Comparison of ENCODE assay signal across 15 mouse cellular contexts in genomic region chr4:9060221-9060620, GRCm38 (mm10).
DNase-seq lines count a peak whose midpoint lies in the region; ATAC-seq and TF ChIP-seq lines count a peak whose summit lies in the region.
"Had no signal": no experiment of that assay in that cellular context is flagged by ENCODE, and none has a peak within 500 bp of the region (broad histone marks: within the 10 kb centered on the region; RNA-seq: fewer than 3 reads in every experiment).

No protein-coding gene starts in this region.

- H3K9me3 ChIP-seq in liver, postnatal 0 days (ENCODE audit: low read length): no peaks in the 10 kb centered on the region
- H3K9me3 ChIP-seq in liver, embryonic 11.5 days (ENCODE audit: control insufficient read depth, low read length): no peaks in the 10 kb centered on the region
- H3K9me3 ChIP-seq in forebrain, embryonic 16.5 days (ENCODE audit: control insufficient read depth, low read length): no peaks in the 10 kb centered on the region
- H3K9me3 ChIP-seq in midbrain, embryonic 15.5 days: no peaks in the 10 kb centered on the region
- H3K9me3 ChIP-seq: G1E; limb, embryonic 10.5 days had no signal

- ATAC-seq in liver, postnatal 0 days: 0 out of 2 replicates have a peak, but pooled peaks have one; percentile 29
- no peak for ATAC-seq in liver, embryonic 11.5 days (replicated peaks; ENCODE audit: low FRiP score)
- peak; percentile 49 for ATAC-seq in forebrain, embryonic 16.5 days
- ATAC-seq in midbrain, embryonic 15.5 days (replicated peaks): peak; percentile 67; the same call in 1 of the 2 replicates

- no peak overlapping the region for H3K9ac ChIP-seq in liver, postnatal 0 days (replicated peaks)
- H3K9ac ChIP-seq in liver, embryonic 11.5 days (ENCODE audit: low read depth, low read length): no peak overlapping the region
- no peak overlapping the region for H3K9ac ChIP-seq in forebrain, embryonic 16.5 days (replicated peaks; ENCODE audit: low read depth, low read length)
- no peak overlapping the region for H3K9ac ChIP-seq in midbrain, embryonic 15.5 days

- no peak overlapping the region for H3K4me2 ChIP-seq in liver, postnatal 0 days (ENCODE audit: low read depth, low read length)
- no peak overlapping the region for H3K4me2 ChIP-seq in liver, embryonic 11.5 days
- H3K4me2 ChIP-seq in forebrain, embryonic 16.5 days (ENCODE audit: low read length): no peak overlapping the region
- no peak overlapping the region for H3K4me2 ChIP-seq in midbrain, embryonic 15.5 days

- no peak overlapping the region for H3K4me3 ChIP-seq in liver, postnatal 0 days (ENCODE audit: low read depth, low read length)
- H3K4me3 ChIP-seq in liver, embryonic 11.5 days (ENCODE audit: low read depth, low read length): no peak overlapping the region
- H3K4me3 ChIP-seq in forebrain, embryonic 16.5 days (replicated peaks; ENCODE audit: low read length): no peak overlapping the region
- no peak overlapping the region for H3K4me3 ChIP-seq in midbrain, embryonic 15.5 days
- H3K4me3 ChIP-seq: limb, embryonic 10.5 days had no signal

- H3K27ac ChIP-seq in liver, postnatal 0 days (ENCODE audit: low read depth): no peak overlapping the region
- H3K27ac ChIP-seq in liver, embryonic 11.5 days (ENCODE audit: low read depth, low read length): no peak overlapping the region
- H3K27ac ChIP-seq in forebrain, embryonic 16.5 days (ENCODE audit: low read length): no peak overlapping the region
- H3K27ac ChIP-seq in midbrain, embryonic 15.5 days: no peak overlapping the region
- H3K27ac ChIP-seq: kidney, postnatal 0 days; limb, embryonic 10.5 days; stomach, postnatal 0 days had no signal

- DNase-seq in cerebellum, postnatal 14 days: peak; percentile 35 to 50
- DNase-seq in cerebellum, postnatal 4 days (ENCODE audit: low spot score in 2 of 2): no peak
- DNase-seq in liver, postnatal 0 days: no peak
- DNase-seq in liver, embryonic 11.5 days (ENCODE audit: low spot score): no peak
- no peak for DNase-seq in urinary bladder, postnatal 14 days (ENCODE audit: low spot score)
- DNase-seq in frontal cortex, postnatal 10 days (ENCODE audit: low spot score in 2 of 2): no peak
- DNase-seq: cerebellum, adult 8-10 months; lung, adult 2 months; right cerebral cortex, postnatal 25 days had no signal

- WGBS in liver, postnatal 0 days (ENCODE audit: insufficient replicate concordance): 64% methylated on average over 5 of the region's 5 CpGs
- WGBS in liver, embryonic 11.5 days: 74% methylated on average over 5 of the region's 5 CpGs
- WGBS in forebrain, embryonic 16.5 days: 28% methylated on average over 5 of the region's 5 CpGs
- 40% methylated on average over 5 of the region's 5 CpGs for WGBS in midbrain, embryonic 15.5 days

- no peak for TF ChIP-seq CTCF in liver, postnatal 0 days (IDR thresholded peaks at IDR 0.05; ENCODE audit: low read depth)

- no peaks in the 10 kb centered on the region for H3K4me1 ChIP-seq in liver, postnatal 0 days (ENCODE audit: insufficient read depth)
- H3K4me1 ChIP-seq in liver, embryonic 11.5 days (replicated peaks; ENCODE audit: control insufficient read depth, insufficient read depth, low read length): no peaks in the 10 kb centered on the region
- peaks cover 4% of the 10 kb centered on the region; the same call in 1 of the 2 replicates for H3K4me1 ChIP-seq in forebrain, embryonic 16.5 days (replicated peaks; ENCODE audit: control insufficient read depth, insufficient read depth, low read length)
- peaks cover 4% of the 10 kb centered on the region; the same call in 1 of the 2 replicates for H3K4me1 ChIP-seq in midbrain, embryonic 15.5 days

- H3K27me3 ChIP-seq in liver, postnatal 0 days (ENCODE audit: insufficient read depth, low read length): no peaks in the 10 kb centered on the region
- H3K27me3 ChIP-seq in liver, embryonic 11.5 days (replicated peaks; ENCODE audit: control insufficient read depth, insufficient read depth, low read length): no peaks in the 10 kb centered on the region
- no peaks in the 10 kb centered on the region for H3K27me3 ChIP-seq in forebrain, embryonic 16.5 days (replicated peaks; ENCODE audit: control insufficient read depth, insufficient read depth, low read length)
- H3K27me3 ChIP-seq in midbrain, embryonic 15.5 days (replicated peaks): no peaks in the 10 kb centered on the region

- no peaks in the 10 kb centered on the region for H3K36me3 ChIP-seq in liver, postnatal 0 days (replicated peaks; ENCODE audit: insufficient read depth, low read length)
- no peaks in the 10 kb centered on the region for H3K36me3 ChIP-seq in liver, embryonic 11.5 days (ENCODE audit: control insufficient read depth, insufficient read depth, low read length)
- H3K36me3 ChIP-seq in forebrain, embryonic 16.5 days (ENCODE audit: control insufficient read depth, insufficient read depth): no peaks in the 10 kb centered on the region
- H3K36me3 ChIP-seq in midbrain, embryonic 15.5 days (replicated peaks): no peaks in the 10 kb centered on the region
- H3K36me3 ChIP-seq: G1E; limb, embryonic 10.5 days had no signal

- no peak for TF ChIP-seq EP300 in liver, postnatal 0 days (IDR thresholded peaks at IDR 0.05; ENCODE audit: low read depth)

Comparison
In these comparisons a context has a peak if more than half of its experiments do, and no peak if none do; other contexts are left out.
1. DNase-seq: peak in cerebellum, postnatal 14 days (2 of 2); none in cerebellum, postnatal 4 days (0 of 2), liver, postnatal 0 days (single experiment), liver, embryonic 11.5 days (single experiment), urinary bladder, postnatal 14 days (single experiment) and frontal cortex, postnatal 10 days (0 of 2).